Mouse (Mus musculus): Measurements from ENCODE around the gene Sult5a1. TPM values are rescaled to one million over a fixed set of nuclear protein-coding genes. Genes with fewer than 3 reads are reported as not detected.

The Sult5a1 gene
- polyA plus RNA-seq, 1 experiment, result 11.2 TPM

- H3K27ac ChIP-seq (ENCODE audit: insufficient read depth, low read depth, low read length), result no peak overlapping the region
- H3K4me1 ChIP-seq (ENCODE audit: control insufficient read depth, insufficient read depth, low read length), result no peaks in the 10 kb centered on the region
- TF ChIP-seq CTCF (conservative IDR thresholded peaks at IDR 0.05; ENCODE audit: insufficient read depth, insufficient read length, low read depth, low read length) (no peak), POLR2A (IDR thresholded peaks at IDR 0.05; ENCODE audit: low read depth, low read length) (no peak)
- WGBS, result 61% methylated on average over 9 of the region's 9 CpGs
- no peak overlapping the region for H3K4me3 ChIP-seq (ENCODE audit: insufficient read depth, low read depth, low read length)
- no peaks in the 10 kb centered on the region for H3K27me3 ChIP-seq (replicated peaks; ENCODE audit: control insufficient read depth, insufficient read depth, low read length)
- H3K36me3 ChIP-seq (ENCODE audit: control insufficient read depth, insufficient read depth, low read length), result no peaks in the 10 kb centered on the region
- no peak for DNase-seq
Measured at GRCm38 (mm10) chr8:123122059-123122458, 36.1 kb downstream of the Sult5a1 start.

GRCm38 (mm10) chr8:123117744-123118143, 40.4 kb downstream of the Sult5a1 start:
- no peak overlapping the region for H3K27ac ChIP-seq (ENCODE audit: insufficient read depth, low read depth, low read length)
- H3K4me3 ChIP-seq (ENCODE audit: insufficient read depth, low read depth, low read length), result peak overlapping the region; percentile 17
- no peaks in the 10 kb centered on the region for H3K27me3 ChIP-seq (replicated peaks; ENCODE audit: control insufficient read depth, insufficient read depth, low read length)
- no peaks in the 10 kb centered on the region for H3K36me3 ChIP-seq (ENCODE audit: control insufficient read depth, insufficient read depth, low read length)
- no peak for DNase-seq
- TF ChIP-seq CTCF (conservative IDR thresholded peaks at IDR 0.05; ENCODE audit: insufficient read depth, insufficient read length, low read depth, low read length), result no peak
- no peak for TF ChIP-seq POLR2A (IDR thresholded peaks at IDR 0.05; ENCODE audit: low read depth, low read length)
- 5% methylated on average over 17 of the region's 17 CpGs for WGBS
- no peaks in the 10 kb centered on the region for H3K4me1 ChIP-seq (ENCODE audit: control insufficient read depth, insufficient read depth, low read length)

- no peak for DNase-seq
- 2% methylated on average over 51 of the region's 51 CpGs for WGBS
- no peaks in the 10 kb centered on the region for H3K4me1 ChIP-seq (ENCODE audit: control insufficient read depth, insufficient read depth, low read length)
- H3K27ac ChIP-seq (ENCODE audit: insufficient read depth, low read depth, low read length), result no peak within 1 kb of the TSS
- no peaks in the 10 kb centered on the region for H3K36me3 ChIP-seq (ENCODE audit: control insufficient read depth, insufficient read depth, low read length)
- H3K4me3 ChIP-seq (ENCODE audit: insufficient read depth, low read depth, low read length), result peak within 1 kb of the TSS; percentile 17
- no peak for TF ChIP-seq POLR2A (IDR thresholded peaks at IDR 0.05; ENCODE audit: low read depth, low read length)
- no peak for TF ChIP-seq CTCF (conservative IDR thresholded peaks at IDR 0.05; ENCODE audit: insufficient read depth, insufficient read length, low read depth, low read length)
- H3K27me3 ChIP-seq (replicated peaks; ENCODE audit: control insufficient read depth, insufficient read depth, low read length), result no peaks in the 10 kb centered on the region
Measured at GRCm38 (mm10) chr8:123117127-123117731, 40.9 kb downstream of the Sult5a1 start, which contains the start of gene Cpne7. TSS of gene Cpne7 (plus strand) at chr8:123117374.

GRCm38 (mm10) chr8:123114644-123115043, 43.5 kb downstream of the Sult5a1 start:
- Histone ChIP-seq H3K36me3 (ENCODE audit: control insufficient read depth, insufficient read depth, low read length) (no peaks in the 10 kb centered on the region), H3K4me1 (ENCODE audit: control insufficient read depth, insufficient read depth, low read length) (no peaks in the 10 kb centered on the region), H3K4me3 (ENCODE audit: insufficient read depth, low read depth, low read length) (no peak overlapping the region), H3K27ac (ENCODE audit: insufficient read depth, low read depth, low read length) (no peak overlapping the region), H3K27me3 (replicated peaks; ENCODE audit: control insufficient read depth, insufficient read depth, low read length) (no peaks in the 10 kb centered on the region)
- 48% methylated on average over 3 of the region's 3 CpGs for WGBS
- DNase-seq, result no peak
- TF ChIP-seq CTCF (conservative IDR thresholded peaks at IDR 0.05; ENCODE audit: insufficient read depth, insufficient read length, low read depth, low read length), result no peak

- TF ChIP-seq CTCF (conservative IDR thresholded peaks at IDR 0.05; ENCODE audit: insufficient read depth, insufficient read length, low read depth, low read length) (no peak), POLR2A (IDR thresholded peaks at IDR 0.05; ENCODE audit: low read depth, low read length) (no peak)
- Histone ChIP-seq H3K4me3 (ENCODE audit: insufficient read depth, low read depth, low read length) (no peak overlapping the region), H3K36me3 (ENCODE audit: control insufficient read depth, insufficient read depth, low read length) (no peaks in the 10 kb centered on the region), H3K27me3 (replicated peaks; ENCODE audit: control insufficient read depth, insufficient read depth, low read length) (no peaks in the 10 kb centered on the region), H3K27ac (ENCODE audit: insufficient read depth, low read depth, low read length) (peak overlapping the region; percentile 77; the same call in 1 of the 2 replicates), H3K4me1 (ENCODE audit: control insufficient read depth, insufficient read depth, low read length) (no peaks in the 10 kb centered on the region)
- DNase-seq, result peak; percentile 54
- WGBS, result 40% methylated on average over 2 of the region's 2 CpGs
Measured at GRCm38 (mm10) chr8:123113908-123114469, 44.1 kb downstream of the Sult5a1 start.

GRCm38 (mm10) chr8:123112892-123113291, 45.2 kb downstream of the Sult5a1 start:
- TF ChIP-seq POLR2A (IDR thresholded peaks at IDR 0.05; ENCODE audit: low read depth, low read length), result no peak
- TF ChIP-seq CTCF (conservative IDR thresholded peaks at IDR 0.05; ENCODE audit: insufficient read depth, insufficient read length, low read depth, low read length), result no peak
- Histone ChIP-seq H3K27me3 (replicated peaks; ENCODE audit: control insufficient read depth, insufficient read depth, low read length) (no peaks in the 10 kb centered on the region), H3K4me1 (ENCODE audit: control insufficient read depth, insufficient read depth, low read length) (no peaks in the 10 kb centered on the region), H3K36me3 (ENCODE audit: control insufficient read depth, insufficient read depth, low read length) (no peaks in the 10 kb centered on the region), H3K27ac (ENCODE audit: insufficient read depth, low read depth, low read length) (peak overlapping the region; percentile 7; the same call in 1 of the 2 replicates), H3K4me3 (ENCODE audit: insufficient read depth, low read depth, low read length) (no peak overlapping the region)
- no peak for DNase-seq
- 69% methylated on average over 9 of the region's 9 CpGs for WGBS

- DNase-seq, result peak; percentile 53
Measured at GRCm38 (mm10) chr8:123110649-123111048, 47.5 kb downstream of the Sult5a1 start.

More at GRCm38 (mm10) chr8:123110649-123111048, 47.5 kb downstream of the Sult5a1 start:
- H3K36me3 ChIP-seq (ENCODE audit: control insufficient read depth, insufficient read depth, low read length), result no peaks in the 10 kb centered on the region
- WGBS, result 3% methylated on average over 4 of the region's 4 CpGs
- no peaks in the 10 kb centered on the region for H3K27me3 ChIP-seq (replicated peaks; ENCODE audit: control insufficient read depth, insufficient read depth, low read length)
- no peak overlapping the region for H3K4me3 ChIP-seq (ENCODE audit: insufficient read depth, low read depth, low read length)
- TF ChIP-seq CTCF (conservative IDR thresholded peaks at IDR 0.05; ENCODE audit: insufficient read depth, insufficient read length, low read depth, low read length) (peak; percentile 73), POLR2A (IDR thresholded peaks at IDR 0.05; ENCODE audit: low read depth, low read length) (no peak)
- no peaks in the 10 kb centered on the region for H3K4me1 ChIP-seq (ENCODE audit: control insufficient read depth, insufficient read depth, low read length)
- no peak overlapping the region for H3K27ac ChIP-seq (ENCODE audit: insufficient read depth, low read depth, low read length)
